Comparison of ENCODE assay signal across 8 mouse cellular contexts in genomic region chr7:122288605-122289242, GRCm38 (mm10). TPM values are rescaled to one million over a fixed set of nuclear protein-coding genes. Genes with fewer than 3 reads are reported as not detected.
A peak's percentile ranks its signal among the peaks of the same experiment; 100 is the strongest.
DNase-seq lines count a peak whose midpoint lies in the region; ATAC-seq lines count a peak whose summit lies in the region.

Prkcb (plus strand) TSS chr7:122288751.

- H3K36me3 ChIP-seq in embryonic facial prominence, embryonic 13.5 days: no peaks in the 10 kb centered on the region
- no peaks in the 10 kb centered on the region for H3K36me3 ChIP-seq in kidney, embryonic 14.5 days (ENCODE audit: control insufficient read depth, insufficient read depth, low read length)
- H3K36me3 ChIP-seq in limb, embryonic 13.5 days: no peaks in the 10 kb centered on the region
- H3K36me3 ChIP-seq in midbrain, embryonic 14.5 days (ENCODE audit: control insufficient read depth, insufficient read depth, low read length): no peaks in the 10 kb centered on the region

- H3K4me1 ChIP-seq in embryonic facial prominence, embryonic 13.5 days: peaks cover 17% of the 10 kb centered on the region
- peaks cover 13% of the 10 kb centered on the region; the same call in 1 of the 2 replicates for H3K4me1 ChIP-seq in kidney, embryonic 14.5 days (ENCODE audit: control insufficient read depth, insufficient read depth, low read length)
- peaks cover 15% of the 10 kb centered on the region; the same call in 1 of the 2 replicates for H3K4me1 ChIP-seq in limb, embryonic 13.5 days
- 0 out of 2 replicates have a peak, but pooled peaks cover 8% of the 10 kb centered on the region for H3K4me1 ChIP-seq in midbrain, embryonic 14.5 days (ENCODE audit: control insufficient read depth, insufficient read depth, low read length)

- WGBS in embryonic facial prominence, embryonic 13.5 days: 7% methylated on average over 39 of the region's 42 CpGs
- 5% methylated on average over 39 of the region's 42 CpGs for WGBS in kidney, embryonic 14.5 days
- 11% methylated on average over 24 of the region's 42 CpGs for WGBS in limb, embryonic 13.5 days
- 4% methylated on average over 42 of the region's 42 CpGs for WGBS in midbrain, embryonic 14.5 days

- peak within 1 kb of the TSS; percentile 95 for H3K4me2 ChIP-seq in embryonic facial prominence, embryonic 13.5 days
- peak within 1 kb of the TSS; percentile 99 for H3K4me2 ChIP-seq in kidney, embryonic 14.5 days (replicated peaks; ENCODE audit: low read depth, low read length)
- peak within 1 kb of the TSS; percentile 95 for H3K4me2 ChIP-seq in limb, embryonic 13.5 days (replicated peaks)
- H3K4me2 ChIP-seq in midbrain, embryonic 14.5 days (ENCODE audit: low read length): peak within 1 kb of the TSS; percentile 87

- no peak within 1 kb of the TSS for H3K27ac ChIP-seq in embryonic facial prominence, embryonic 13.5 days
- H3K27ac ChIP-seq in kidney, embryonic 14.5 days (ENCODE audit: low read depth, low read length): no peak within 1 kb of the TSS
- no peak within 1 kb of the TSS for H3K27ac ChIP-seq in limb, embryonic 13.5 days
- H3K27ac ChIP-seq in midbrain, embryonic 14.5 days (replicated peaks; ENCODE audit: low read depth, low read length): peak within 1 kb of the TSS; percentile 70

- peak within 1 kb of the TSS; percentile 67 for H3K9ac ChIP-seq in embryonic facial prominence, embryonic 13.5 days
- H3K9ac ChIP-seq in kidney, embryonic 14.5 days (ENCODE audit: low read depth, low read length): peak within 1 kb of the TSS; percentile 44; the same call in 1 of the 2 replicates
- peak within 1 kb of the TSS; percentile 58 for H3K9ac ChIP-seq in limb, embryonic 13.5 days
- peak within 1 kb of the TSS; percentile 66 for H3K9ac ChIP-seq in midbrain, embryonic 14.5 days (replicated peaks; ENCODE audit: low read length)

- no peaks in the 10 kb centered on the region for H3K9me3 ChIP-seq in embryonic facial prominence, embryonic 13.5 days
- H3K9me3 ChIP-seq in kidney, embryonic 14.5 days (ENCODE audit: control insufficient read depth, low read length): no peaks in the 10 kb centered on the region
- H3K9me3 ChIP-seq in limb, embryonic 13.5 days: no peaks in the 10 kb centered on the region
- H3K9me3 ChIP-seq in midbrain, embryonic 14.5 days (ENCODE audit: control insufficient read depth, low read length): no peaks in the 10 kb centered on the region

- peak; percentile 71 for ATAC-seq in embryonic facial prominence, embryonic 13.5 days (ENCODE audit: insufficient number of reproducible peaks, insufficient read depth, low FRiP score, low TSS enrichment, low read depth)
- ATAC-seq in kidney, embryonic 14.5 days (ENCODE audit: low FRiP score, low TSS enrichment): peak; percentile 93
- peak; percentile 88 for ATAC-seq in limb, embryonic 13.5 days (ENCODE audit: low FRiP score, low read depth)
- peak; percentile 93 for ATAC-seq in midbrain, embryonic 14.5 days (ENCODE audit: low FRiP score, low TSS enrichment)

- H3K4me3 ChIP-seq in embryonic facial prominence, embryonic 13.5 days: peak within 1 kb of the TSS; percentile 59
- H3K4me3 ChIP-seq in kidney, embryonic 14.5 days (ENCODE audit: low read length): peak within 1 kb of the TSS; percentile 65
- peak within 1 kb of the TSS; percentile 65 for H3K4me3 ChIP-seq in limb, embryonic 13.5 days
- peak within 1 kb of the TSS; percentile 65 for H3K4me3 ChIP-seq in midbrain, embryonic 14.5 days (replicated peaks; ENCODE audit: low read depth, low read length)

- H3K27me3 ChIP-seq in embryonic facial prominence, embryonic 13.5 days: peaks cover 60% of the 10 kb centered on the region
- H3K27me3 ChIP-seq in kidney, embryonic 14.5 days (ENCODE audit: control insufficient read depth, insufficient read depth, low read length): peaks cover 37% of the 10 kb centered on the region
- peaks cover 68% of the 10 kb centered on the region for H3K27me3 ChIP-seq in limb, embryonic 13.5 days
- peaks cover 6% of the 10 kb centered on the region; the same call in 1 of the 2 replicates for H3K27me3 ChIP-seq in midbrain, embryonic 14.5 days (ENCODE audit: control insufficient read depth, insufficient read depth, low read length)

- DNase-seq in adrenal gland, postnatal 4 days (ENCODE audit: low spot score in 2 of 2): peak; percentile 38 to 44
- peak; percentile 6 to 35 for DNase-seq in heart, adult 9 months (ENCODE audit: low spot score in 2 of 2)
- peak; percentile 92 for DNase-seq in midbrain, embryonic 14.5 days
- peak; percentile 67 for DNase-seq in spleen, adult 12 weeks (ENCODE audit: low spot score)
- no peak for DNase-seq in adipocyte (ENCODE audit: low spot score)

RNA-seq across cellular contexts. Expression of gene Prkcb, which starts in this region (rescaled TPM):
- total RNA-seq in adrenal gland, postnatal 4 days (2021): 10 to 100 TPM; 20.8 to 22.0 TPM
- 5.9 and 6.1 TPM in 2 replicates for polyA plus RNA-seq in embryonic facial prominence, embryonic 13.5 days (2015; fragmentation: Nextera tagmentation; extraction: Ambion mirVana)
- polyA plus RNA-seq in kidney, embryonic 14.5 days (2014; fragmentation: Nextera tagmentation; extraction: Ambion mirVana): 3.5 and 4.1 TPM in 2 replicates
- polyA plus RNA-seq in limb, embryonic 13.5 days (2015; fragmentation: Nextera tagmentation; extraction: Ambion mirVana): 5.5 and 5.9 TPM in 2 replicates
- polyA plus RNA-seq in midbrain, embryonic 14.5 days (2014; fragmentation: Nextera tagmentation; extraction: Ambion mirVana): 110 and 111 TPM in 2 replicates

Comparison
In these comparisons a context has a peak if more than half of its experiments do, and no peak if none do; other contexts are left out.
1. RNA of gene Prkcb (polyA plus RNA-seq): 110 to 111 TPM in midbrain, embryonic 14.5 days; 5.9 to 6.1 TPM in embryonic facial prominence, embryonic 13.5 days, 5.5 to 5.9 TPM in limb, embryonic 13.5 days and 3.5 to 4.1 TPM in kidney, embryonic 14.5 days; every median in the first group is over 10 times any median in the second.
2. Peak in every context shown above with its lines, with median percentiles within 50 percentile points of each other: ATAC-seq, H3K4me2 ChIP-seq, H3K4me3 ChIP-seq and H3K9ac ChIP-seq.